Mouse (Mus musculus) mesoderm, embryonic 11.5 days (tissue): Measurements from ENCODE around the gene Kansl3.

ENCODE experiments used
- DNase-seq: peaks from one replicate; pipeline ENCODE4 v3.0.0-alpha.2; 2012; ENCODE audit warnings: low read depth, low spot score

The Kansl3 gene

GRCm38 (mm10) chr1:36293470-36293869 is 75.5 kb downstream of the Kansl3 start:
- no peak for DNase-seq
